Mouse (Mus musculus): ENCODE measurements around the gene Frs3. TPM values are rescaled to one million over a fixed set of nuclear protein-coding genes. Genes with fewer than 3 reads are reported as not detected.

The Frs3 gene
- polyA plus RNA-seq, 1 experiment from 2014 or later: 32.3 TPM

GRCm38 (mm10) chr17:47694503-47695336 is 5.9 kb downstream of the Frs3 start, which contains the start of gene Prickle4:
Prickle4 (minus strand) TSS chr17:47694736.
- peak within 1 kb of the TSS; percentile 63 for H3K4me2 ChIP-seq (ENCODE audit: low read length)
- H3K4me1 ChIP-seq (ENCODE audit: control insufficient read depth, insufficient read depth, low read length): 0 out of 2 replicates have a peak, but pooled peaks cover 10% of the 10 kb centered on the region
- under 1% methylated on average over 80 of the region's 82 CpGs for WGBS
- peak; percentile 98 for DNase-seq
- no peaks in the 10 kb centered on the region for H3K27me3 ChIP-seq (ENCODE audit: control insufficient read depth, insufficient read depth, low read length)
- peak within 1 kb of the TSS; percentile 86 for H3K9ac ChIP-seq (replicated peaks; ENCODE audit: low read length)
- no peaks in the 10 kb centered on the region for H3K9me3 ChIP-seq (ENCODE audit: control insufficient read depth, low read length)
- H3K27ac ChIP-seq (replicated peaks; ENCODE audit: low read depth, low read length): peak within 1 kb of the TSS; percentile 82
- peak within 1 kb of the TSS; percentile 70 for H3K4me3 ChIP-seq (replicated peaks; ENCODE audit: low read depth, low read length)
- peak; percentile 94 for ATAC-seq (ENCODE audit: low FRiP score, low TSS enrichment)
- peaks cover 9% of the 10 kb centered on the region for H3K36me3 ChIP-seq (ENCODE audit: control insufficient read depth, insufficient read depth, low read length)

GRCm38 (mm10) chr17:47695337-47695710 is 6.5 kb downstream of the Frs3 start:
- Histone ChIP-seq H3K4me1 (ENCODE audit: control insufficient read depth, insufficient read depth, low read length) (0 out of 2 replicates have a peak, but pooled peaks cover 7% of the 10 kb centered on the region), H3K4me3 (replicated peaks; ENCODE audit: low read depth, low read length) (peak overlapping the region; percentile 70), H3K36me3 (ENCODE audit: control insufficient read depth, insufficient read depth, low read length) (peaks cover 11% of the 10 kb centered on the region), H3K4me2 (ENCODE audit: low read length) (peak overlapping the region; percentile 63), H3K27me3 (ENCODE audit: control insufficient read depth, insufficient read depth, low read length) (no peaks in the 10 kb centered on the region), H3K27ac (replicated peaks; ENCODE audit: low read depth, low read length) (peak overlapping the region; percentile 82), H3K9ac (replicated peaks; ENCODE audit: low read length) (peak overlapping the region; percentile 86), H3K9me3 (ENCODE audit: control insufficient read depth, low read length) (no peaks in the 10 kb centered on the region)
- ATAC-seq (ENCODE audit: low FRiP score, low TSS enrichment) (no peak), DNase-seq (no peak)
- WGBS: under 1% methylated on average over 23 of the region's 23 CpGs

GRCm38 (mm10) chr17:47698156-47698555 is 9.3 kb downstream of the Frs3 start:
- Histone ChIP-seq H3K36me3 (ENCODE audit: control insufficient read depth, insufficient read depth, low read length) (peaks cover 37% of the 10 kb centered on the region), H3K4me3 (replicated peaks; ENCODE audit: low read depth, low read length) (no peak overlapping the region), H3K9me3 (ENCODE audit: control insufficient read depth, low read length) (no peaks in the 10 kb centered on the region), H3K9ac (replicated peaks; ENCODE audit: low read length) (no peak overlapping the region), H3K4me2 (ENCODE audit: low read length) (no peak overlapping the region), H3K27me3 (ENCODE audit: control insufficient read depth, insufficient read depth, low read length) (0 out of 2 replicates have a peak, but pooled peaks cover 3% of the 10 kb centered on the region), H3K4me1 (ENCODE audit: control insufficient read depth, insufficient read depth, low read length) (0 out of 2 replicates have a peak, but pooled peaks cover 7% of the 10 kb centered on the region), H3K27ac (replicated peaks; ENCODE audit: low read depth, low read length) (no peak overlapping the region)
- ATAC-seq (ENCODE audit: low FRiP score, low TSS enrichment) (no peak), DNase-seq (no peak)
- 89% methylated on average over 10 of the region's 10 CpGs for WGBS

- WGBS: 85% methylated on average over 2 of the region's 2 CpGs
- Histone ChIP-seq H3K4me3 (replicated peaks; ENCODE audit: low read depth, low read length) (no peak overlapping the region), H3K36me3 (ENCODE audit: control insufficient read depth, insufficient read depth, low read length) (peaks cover 46% of the 10 kb centered on the region), H3K9ac (replicated peaks; ENCODE audit: low read length) (no peak overlapping the region), H3K4me1 (ENCODE audit: control insufficient read depth, insufficient read depth, low read length) (0 out of 2 replicates have a peak, but pooled peaks cover 7% of the 10 kb centered on the region), H3K27ac (replicated peaks; ENCODE audit: low read depth, low read length) (no peak overlapping the region), H3K9me3 (ENCODE audit: control insufficient read depth, low read length) (no peaks in the 10 kb centered on the region), H3K27me3 (ENCODE audit: control insufficient read depth, insufficient read depth, low read length) (0 out of 2 replicates have a peak, but pooled peaks cover 3% of the 10 kb centered on the region), H3K4me2 (ENCODE audit: low read length) (no peak overlapping the region)
- DNase-seq: no peak
- no peak for ATAC-seq (ENCODE audit: low FRiP score, low TSS enrichment)
Measured at GRCm38 (mm10) chr17:47699055-47699454, 10.2 kb downstream of the Frs3 start.

GRCm38 (mm10) chr17:47701793-47702192 is 13.0 kb downstream of the Frs3 start:
- no peaks in the 10 kb centered on the region for H3K9me3 ChIP-seq (ENCODE audit: control insufficient read depth, low read length)
- H3K4me2 ChIP-seq (ENCODE audit: low read length): no peak overlapping the region
- 72% methylated on average over 9 of the region's 9 CpGs for WGBS
- DNase-seq (peak; percentile 39), ATAC-seq (ENCODE audit: low FRiP score, low TSS enrichment) (no peak)
- no peak overlapping the region for H3K9ac ChIP-seq (replicated peaks; ENCODE audit: low read length)
- H3K4me3 ChIP-seq (replicated peaks; ENCODE audit: low read depth, low read length): no peak overlapping the region
- H3K36me3 ChIP-seq (ENCODE audit: control insufficient read depth, insufficient read depth, low read length): peaks cover 52% of the 10 kb centered on the region
- H3K27me3 ChIP-seq (ENCODE audit: control insufficient read depth, insufficient read depth, low read length): 0 out of 2 replicates have a peak, but pooled peaks cover 3% of the 10 kb centered on the region
- H3K27ac ChIP-seq (replicated peaks; ENCODE audit: low read depth, low read length): no peak overlapping the region
- H3K4me1 ChIP-seq (ENCODE audit: control insufficient read depth, insufficient read depth, low read length): no peaks in the 10 kb centered on the region

- Histone ChIP-seq H3K4me3 (replicated peaks; ENCODE audit: low read depth, low read length) (no peak overlapping the region), H3K4me2 (ENCODE audit: low read length) (no peak overlapping the region), H3K4me1 (ENCODE audit: control insufficient read depth, insufficient read depth, low read length) (no peaks in the 10 kb centered on the region), H3K9me3 (ENCODE audit: control insufficient read depth, low read length) (no peaks in the 10 kb centered on the region), H3K27me3 (ENCODE audit: control insufficient read depth, insufficient read depth, low read length) (0 out of 2 replicates have a peak, but pooled peaks cover 3% of the 10 kb centered on the region), H3K27ac (replicated peaks; ENCODE audit: low read depth, low read length) (no peak overlapping the region), H3K9ac (replicated peaks; ENCODE audit: low read length) (no peak overlapping the region), H3K36me3 (ENCODE audit: control insufficient read depth, insufficient read depth, low read length) (peaks cover 52% of the 10 kb centered on the region)
- no peak for ATAC-seq (ENCODE audit: low FRiP score, low TSS enrichment)
- no peak for DNase-seq
- 58% methylated on average over 28 of the region's 28 CpGs for WGBS
Measured at GRCm38 (mm10) chr17:47702548-47703345, 13.9 kb downstream of the Frs3 start.

GRCm38 (mm10) chr17:47703556-47703955 is 14.7 kb downstream of the Frs3 start:
- Histone ChIP-seq H3K27ac (replicated peaks; ENCODE audit: low read depth, low read length) (no peak overlapping the region), H3K9me3 (ENCODE audit: control insufficient read depth, low read length) (no peaks in the 10 kb centered on the region), H3K36me3 (ENCODE audit: control insufficient read depth, insufficient read depth, low read length) (peaks cover 52% of the 10 kb centered on the region), H3K4me1 (ENCODE audit: control insufficient read depth, insufficient read depth, low read length) (no peaks in the 10 kb centered on the region), H3K4me3 (replicated peaks; ENCODE audit: low read depth, low read length) (no peak overlapping the region), H3K4me2 (ENCODE audit: low read length) (no peak overlapping the region), H3K27me3 (ENCODE audit: control insufficient read depth, insufficient read depth, low read length) (0 out of 2 replicates have a peak, but pooled peaks cover 3% of the 10 kb centered on the region), H3K9ac (replicated peaks; ENCODE audit: low read length) (no peak overlapping the region)
- WGBS: 37% methylated on average over 20 of the region's 20 CpGs
- DNase-seq (no peak), ATAC-seq (ENCODE audit: low FRiP score, low TSS enrichment) (no peak)

GRCm38 (mm10) chr17:47704692-47705091 is 15.9 kb downstream of the Frs3 start:
- ATAC-seq (ENCODE audit: low FRiP score, low TSS enrichment): no peak
- no peak overlapping the region for H3K4me3 ChIP-seq (replicated peaks; ENCODE audit: low read depth, low read length)
- no peak overlapping the region for H3K27ac ChIP-seq (replicated peaks; ENCODE audit: low read depth, low read length)
- 0 out of 2 replicates have a peak, but pooled peaks cover 3% of the 10 kb centered on the region for H3K27me3 ChIP-seq (ENCODE audit: control insufficient read depth, insufficient read depth, low read length)
- peaks cover 43% of the 10 kb centered on the region for H3K36me3 ChIP-seq (ENCODE audit: control insufficient read depth, insufficient read depth, low read length)
- no peaks in the 10 kb centered on the region for H3K4me1 ChIP-seq (ENCODE audit: control insufficient read depth, insufficient read depth, low read length)
- no peak overlapping the region for H3K4me2 ChIP-seq (ENCODE audit: low read length)
- DNase-seq: no peak
- 96% methylated on average over 4 of the region's 4 CpGs for WGBS
- no peak overlapping the region for H3K9ac ChIP-seq (replicated peaks; ENCODE audit: low read length)
- no peaks in the 10 kb centered on the region for H3K9me3 ChIP-seq (ENCODE audit: control insufficient read depth, low read length)

Measured in midbrain, embryonic 14.5 days (tissue).